Mouse (Mus musculus) forebrain, embryonic 16.5 days (tissue): ENCODE results near the gene Mss51. TPM values are rescaled to one million over a fixed set of nuclear protein-coding genes. Genes with fewer than 3 reads are reported as not detected.
A peak's percentile ranks its signal among the peaks of the same experiment; 100 is the strongest.

Experiments used
- ATAC-seq: fragments of 200-750 bp; cut with Nextera tagmentation; 2 replicates; pipeline ENCODE4 v1.8.0; 2017; ENCODE audit warnings: mild to moderate bottlenecking, moderate library complexity
- H3K27ac ChIP-seq: fragments of 300-500 bp; sonication (generic); 2 replicates; pipeline ENCODE4 v1.5.1; 2014; ENCODE audit warnings: low read length, control low read depth
- H3K27me3 ChIP-seq: fragments of 300-500 bp; sonication (generic); replicated peaks from 2 replicates; pipeline ENCODE4 v1.6.1; 2014; ENCODE audit warnings: low read length; ENCODE audit not compliant: control insufficient read depth, insufficient read depth
- H3K36me3 ChIP-seq: fragments of 300-500 bp; sonication (generic); 2 replicates; pipeline ENCODE4 v1.6.1; 2014; ENCODE audit not compliant: control insufficient read depth, insufficient read depth
- H3K4me1 ChIP-seq: fragments of 300-500 bp; sonication (generic); replicated peaks from 2 replicates; pipeline ENCODE4 v1.6.1; 2014; ENCODE audit warnings: low read length; ENCODE audit not compliant: control insufficient read depth, insufficient read depth
- H3K4me2 ChIP-seq: fragments of 300-500 bp; sonication (generic); 2 replicates; pipeline ENCODE4 v1.6.1; 2014; ENCODE audit warnings: mild to moderate bottlenecking, low read length, control low read depth
- H3K4me3 ChIP-seq: fragments of 300-500 bp; sonication (generic); replicated peaks from 2 replicates; pipeline ENCODE4 v1.5.1; 2014; ENCODE audit warnings: mild to moderate bottlenecking, low read length, control low read depth
- H3K9ac ChIP-seq: fragments of 300-500 bp; sonication (generic); replicated peaks from 2 replicates; pipeline ENCODE4 v1.6.1; 2014; ENCODE audit warnings: low read depth, low read length, control low read depth
- H3K9me3 ChIP-seq: fragments of 300-500 bp; sonication (generic); 2 replicates; pipeline ENCODE4 v1.6.1; 2016; ENCODE audit warnings: low read length; ENCODE audit not compliant: control insufficient read depth
- WGBS: fragments of 180-500 bp; shearing (Covaris S2); extraction: QIAGEN DNeasy Blood & Tissue Kit; methylation state at CpG from one replicate; pipeline ENCODE4 v1.1.7; 2014; 5-methylcytosine and 5-hydroxymethylcytosine counted together
- polyA plus RNA-seq: library from polyadenylated mRNA; unstranded; fragments of >200 nt; fragmentation: Nextera tagmentation; extraction: Ambion mirVana; gene quantifications from 2 replicates; pipeline ENCODE4 v1.2.1, GENCODE M21; 2015

Gene Mss51
- 0.47 and 0.85 TPM in 2 replicates for polyA plus RNA-seq

DNA sequence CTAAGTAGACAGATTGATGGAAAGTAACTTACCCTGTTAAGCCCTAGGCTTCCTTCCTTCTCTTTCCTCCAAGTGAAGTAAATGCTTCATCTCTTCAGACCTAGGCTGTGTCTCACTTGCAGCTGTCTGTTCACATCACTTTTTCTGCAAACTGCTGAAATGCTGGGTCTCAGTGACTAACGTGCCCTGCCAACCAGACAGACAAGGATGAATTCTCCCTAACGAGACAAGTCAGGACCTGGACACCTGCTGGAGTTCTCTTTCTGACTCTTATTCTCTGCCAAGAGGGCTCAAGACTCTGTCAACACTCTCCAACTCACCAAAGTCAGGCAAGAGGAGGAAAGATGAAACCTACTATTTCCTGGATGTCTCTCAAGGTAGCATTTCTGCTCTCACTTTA is at the start of gene Mss51:
TSS of gene Mss51 (minus strand) at position 299 of the 400 bp plus-strand sequence.
- WGBS = 46% methylated on average over 2 of the region's 2 CpGs
- no peaks in the 10 kb centered on the region for H3K27me3 ChIP-seq
- ATAC-seq = no peak

DNA sequence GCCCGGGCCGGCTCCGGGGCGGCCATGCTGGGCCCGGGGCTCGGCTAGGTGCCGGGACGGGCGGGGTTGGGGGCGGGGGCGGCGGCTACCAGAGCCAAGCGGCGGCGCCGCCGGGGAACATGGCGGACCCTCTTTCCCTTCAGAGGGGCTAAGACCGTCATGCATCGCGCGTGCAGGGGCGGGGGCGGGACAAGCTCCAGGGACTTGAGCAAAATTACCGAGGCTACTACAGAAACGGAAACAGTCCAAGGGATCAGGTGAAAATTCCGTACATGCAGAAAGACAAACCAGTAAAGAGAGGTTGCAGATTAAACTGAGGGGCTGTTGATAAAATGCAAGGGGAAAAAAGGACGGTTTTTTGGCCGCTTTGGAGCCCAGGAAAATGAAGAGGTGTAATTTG is 49.7 kb upstream of the Mss51 start, which contains the start of gene Ppp3cb:
TSS of gene Ppp3cb (minus strand) at position 159 of the 400 bp plus-strand sequence.
- H3K27ac ChIP-seq = peak within 1 kb of the TSS; percentile 94
- H3K9me3 ChIP-seq = no peaks in the 10 kb centered on the region
- no peaks in the 10 kb centered on the region for H3K27me3 ChIP-seq
- peaks cover 11% of the 10 kb centered on the region; the same call in 1 of the 2 replicates for H3K36me3 ChIP-seq
- peak within 1 kb of the TSS; percentile 96 for H3K4me3 ChIP-seq
- H3K4me2 ChIP-seq = peak within 1 kb of the TSS; percentile 63
- peaks cover 15% of the 10 kb centered on the region for H3K4me1 ChIP-seq
- peak; percentile 96 for ATAC-seq
- peak within 1 kb of the TSS; percentile 91 for H3K9ac ChIP-seq
- 0% methylated on average over 18 of the region's 29 CpGs for WGBS

More for the DNA sequence above, at the start of gene Mss51:
- no peak within 1 kb of the TSS for H3K27ac ChIP-seq
- H3K4me3 ChIP-seq = no peak within 1 kb of the TSS
- no peaks in the 10 kb centered on the region for H3K9me3 ChIP-seq
- H3K9ac ChIP-seq = no peak within 1 kb of the TSS
- H3K36me3 ChIP-seq = peaks cover 18% of the 10 kb centered on the region
- no peaks in the 10 kb centered on the region for H3K4me1 ChIP-seq
- H3K4me2 ChIP-seq = no peak within 1 kb of the TSS

DNA sequence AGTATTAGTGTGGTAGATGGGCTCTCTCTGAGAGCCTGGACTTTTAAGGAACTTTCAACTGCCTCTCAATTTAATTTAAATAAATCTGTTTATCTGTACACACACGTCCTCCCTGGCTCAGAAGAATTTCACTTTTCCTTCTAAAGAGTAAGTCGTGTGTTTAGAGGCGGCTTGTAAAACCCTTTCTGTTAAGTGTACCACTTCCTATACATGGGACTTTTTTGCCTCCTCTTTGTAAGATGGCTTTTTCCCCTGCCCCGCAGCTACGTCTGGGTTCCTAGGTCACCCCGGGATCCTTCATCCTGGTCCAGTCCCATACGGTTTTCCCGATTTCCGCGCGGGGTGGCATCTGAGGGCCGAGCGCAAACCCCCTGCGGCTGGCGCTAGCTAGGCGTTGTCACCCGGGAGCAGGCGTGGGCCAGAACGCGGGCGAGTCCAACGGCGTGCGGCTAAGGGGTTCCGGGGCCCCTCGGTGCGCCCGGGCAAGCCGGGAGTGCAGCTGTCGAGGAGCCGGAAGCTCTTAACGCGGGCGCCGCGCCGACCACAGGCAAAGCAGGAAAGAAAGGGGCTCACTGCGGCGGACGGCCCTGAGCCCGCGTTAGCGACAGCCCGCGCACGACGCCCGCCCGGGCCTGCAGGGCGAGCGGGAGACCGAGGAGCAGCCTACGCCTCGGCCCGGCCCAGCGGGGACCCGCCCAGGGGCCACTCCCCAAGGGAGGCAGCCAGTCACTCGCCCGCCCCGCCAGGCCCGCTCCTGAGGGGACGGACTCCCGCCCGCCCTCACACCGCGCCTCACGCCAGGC is 49.0 kb upstream of the Mss51 start:
- ATAC-seq = peak; percentile 95

DNA sequence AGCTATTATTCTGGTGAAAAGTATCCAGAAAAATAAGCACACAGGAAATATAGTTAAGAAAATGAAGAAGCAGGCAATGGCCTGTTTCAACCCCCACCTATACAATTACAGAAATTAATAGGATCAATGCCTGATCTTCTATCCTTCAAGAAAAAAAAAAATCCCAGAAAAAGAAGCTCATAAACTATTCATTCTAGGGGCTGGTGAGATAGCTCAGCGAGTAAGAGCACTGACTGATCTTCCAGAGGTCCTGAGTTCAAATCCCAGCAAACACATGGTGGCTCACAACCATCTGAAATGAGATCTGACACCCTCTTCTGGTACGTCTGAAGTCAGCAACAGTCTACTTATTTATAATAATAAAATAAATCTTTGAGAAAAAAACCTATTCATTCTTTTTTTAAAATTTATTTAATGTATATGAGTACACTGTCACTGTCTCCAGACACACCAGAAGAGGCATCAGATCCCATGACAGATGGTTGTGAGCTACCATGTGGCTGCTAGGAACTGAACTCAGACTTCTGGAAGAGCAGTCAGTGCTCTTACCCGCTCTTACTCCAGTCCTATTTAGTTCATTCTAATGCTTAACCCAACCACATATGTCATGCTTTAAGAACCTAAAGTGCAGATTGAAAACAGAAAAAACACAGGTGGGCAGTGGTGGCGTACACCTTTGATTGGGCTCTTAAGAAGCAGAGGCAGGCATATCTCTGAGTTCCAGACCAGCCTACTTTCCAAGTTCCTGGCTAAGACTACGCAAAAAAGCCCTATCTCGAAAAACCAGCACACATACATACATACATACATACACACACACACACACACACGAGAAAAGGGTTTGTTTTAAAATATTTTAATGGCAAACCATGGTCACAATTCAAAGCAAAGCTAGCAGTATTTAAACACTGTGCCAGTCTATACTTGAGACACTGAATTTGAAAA is 48.0 kb upstream of the Mss51 start:
- H3K9ac ChIP-seq = no peak overlapping the region
- H3K27ac ChIP-seq = no peak overlapping the region
- WGBS = 73% methylated on average over 7 of the region's 7 CpGs
- H3K4me1 ChIP-seq = peaks cover 15% of the 10 kb centered on the region
- H3K4me3 ChIP-seq = peak overlapping the region; percentile 25
- H3K9me3 ChIP-seq = no peaks in the 10 kb centered on the region
- no peak for ATAC-seq
- H3K27me3 ChIP-seq = no peaks in the 10 kb centered on the region
- peaks cover 4% of the 10 kb centered on the region; the same call in 1 of the 2 replicates for H3K36me3 ChIP-seq
- H3K4me2 ChIP-seq = peak overlapping the region; percentile 51

More for the DNA sequence above, 49.0 kb upstream of the Mss51 start:
- Histone ChIP-seq H3K9ac (peak overlapping the region; percentile 91), H3K27me3 (no peaks in the 10 kb centered on the region), H3K4me2 (peak overlapping the region; percentile 63), H3K4me1 (peaks cover 15% of the 10 kb centered on the region), H3K27ac (peak overlapping the region; percentile 94), H3K4me3 (peak overlapping the region; percentile 96), H3K36me3 (peaks cover 8% of the 10 kb centered on the region; the same call in 1 of the 2 replicates), H3K9me3 (no peaks in the 10 kb centered on the region)
- WGBS = under 1% methylated on average over 48 of the region's 67 CpGs

DNA sequence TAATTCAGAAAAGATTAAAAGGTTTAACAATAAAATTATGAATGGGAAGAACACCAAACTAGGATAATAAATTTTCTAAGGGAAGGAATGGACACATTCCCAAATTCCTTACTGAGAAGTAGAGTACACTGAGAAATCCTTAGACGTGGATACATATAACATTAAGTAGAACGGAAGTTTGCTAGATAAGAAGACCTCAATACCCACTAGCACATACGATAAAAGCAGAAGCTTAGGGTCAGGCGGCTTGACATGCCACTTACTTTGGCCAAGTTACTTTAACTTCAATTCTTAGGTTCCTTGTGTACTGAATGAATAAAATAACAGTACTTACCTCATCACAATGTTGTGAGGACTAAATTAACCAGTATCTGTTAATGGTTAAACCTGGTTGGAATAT is 32.9 kb upstream of the Mss51 start:
- H3K9ac ChIP-seq = no peak overlapping the region
- 92% methylated on average over 4 of the region's 4 CpGs for WGBS
- no peak for ATAC-seq

DNA sequence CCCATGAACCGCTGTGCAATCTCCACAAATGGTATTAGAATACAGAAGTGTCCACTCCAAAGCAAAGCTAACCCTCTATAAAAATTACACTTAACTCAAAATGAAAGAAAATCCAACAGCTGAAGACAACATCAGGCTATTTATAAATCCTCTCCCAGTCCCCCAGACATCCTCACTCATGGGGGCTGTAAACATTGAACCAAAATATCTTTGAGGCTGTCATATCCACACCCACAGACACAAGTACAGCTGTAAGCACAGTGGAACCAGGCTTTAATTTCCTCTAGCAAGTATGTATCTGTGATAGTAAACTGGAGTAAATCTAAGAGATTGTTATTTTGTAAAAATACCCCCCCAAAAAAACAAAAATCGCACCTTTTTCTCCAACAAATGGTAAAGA is 23.5 kb upstream of the Mss51 start:
- Histone ChIP-seq H3K9me3 (no peaks in the 10 kb centered on the region), H3K4me2 (no peak overlapping the region), H3K27me3 (no peaks in the 10 kb centered on the region), H3K9ac (no peak overlapping the region), H3K36me3 (peaks cover 2% of the 10 kb centered on the region), H3K27ac (no peak overlapping the region), H3K4me1 (no peaks in the 10 kb centered on the region), H3K4me3 (no peak overlapping the region)
- no peak for ATAC-seq
- 96% methylated on average over 2 of the region's 2 CpGs for WGBS

More for the DNA sequence above, 32.9 kb upstream of the Mss51 start:
- Histone ChIP-seq H3K27me3 (no peaks in the 10 kb centered on the region), H3K9me3 (no peaks in the 10 kb centered on the region), H3K4me2 (no peak overlapping the region), H3K4me1 (no peaks in the 10 kb centered on the region), H3K4me3 (no peak overlapping the region), H3K27ac (no peak overlapping the region), H3K36me3 (no peaks in the 10 kb centered on the region; the same call in 1 of the 2 replicates)

DNA sequence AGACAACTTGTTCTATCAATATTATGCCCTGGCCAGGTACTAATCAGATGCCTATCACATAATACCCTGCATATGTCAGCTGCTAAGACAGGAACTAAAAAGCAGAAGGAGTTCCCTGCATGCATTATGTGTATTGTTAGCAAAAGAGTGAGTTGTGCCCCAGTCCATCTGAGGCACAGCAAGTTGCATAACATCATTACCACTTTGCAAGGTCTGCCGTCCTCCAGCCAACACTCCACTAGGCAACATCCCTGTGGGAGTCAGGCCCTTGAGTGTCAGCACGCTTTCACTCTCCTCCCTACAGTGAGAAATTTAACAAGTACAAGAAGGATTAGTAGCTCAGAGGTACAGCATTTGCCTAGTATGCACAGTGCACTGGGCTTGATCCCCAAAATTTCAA is 11.7 kb upstream of the Mss51 start:
- no peaks in the 10 kb centered on the region for H3K27me3 ChIP-seq
- H3K9me3 ChIP-seq = no peaks in the 10 kb centered on the region
- ATAC-seq = no peak
- no peak overlapping the region for H3K4me2 ChIP-seq
- 72% methylated on average over 2 of the region's 2 CpGs for WGBS
- H3K4me3 ChIP-seq = no peak overlapping the region
- no peaks in the 10 kb centered on the region for H3K36me3 ChIP-seq
- no peaks in the 10 kb centered on the region for H3K4me1 ChIP-seq
- no peak overlapping the region for H3K9ac ChIP-seq
- H3K27ac ChIP-seq = no peak overlapping the region

DNA sequence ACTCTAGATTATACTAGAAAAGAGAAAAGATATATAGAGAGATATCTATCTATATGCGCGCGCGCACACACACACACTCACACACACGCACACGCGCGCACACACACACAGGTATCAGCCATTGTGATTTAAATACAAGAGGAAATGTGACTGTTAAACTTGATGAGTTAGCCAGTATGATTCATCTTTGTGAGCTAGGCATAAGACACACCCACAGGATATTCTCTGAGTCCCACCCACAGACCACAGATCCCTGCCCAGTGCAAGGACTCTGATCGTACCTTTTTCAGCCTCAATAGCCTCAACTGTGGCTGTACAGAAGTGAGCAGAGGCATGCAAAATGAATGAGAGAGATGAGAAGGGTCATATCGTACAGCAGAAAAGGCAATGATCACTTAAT is 6.3 kb upstream of the Mss51 start:
- Histone ChIP-seq H3K27ac (no peak overlapping the region), H3K9me3 (no peaks in the 10 kb centered on the region), H3K4me1 (no peaks in the 10 kb centered on the region), H3K36me3 (peaks cover 7% of the 10 kb centered on the region), H3K4me3 (no peak overlapping the region), H3K4me2 (no peak overlapping the region), H3K27me3 (no peaks in the 10 kb centered on the region), H3K9ac (no peak overlapping the region)
- no peak for ATAC-seq
- WGBS = 94% methylated on average over 10 of the region's 10 CpGs

DNA sequence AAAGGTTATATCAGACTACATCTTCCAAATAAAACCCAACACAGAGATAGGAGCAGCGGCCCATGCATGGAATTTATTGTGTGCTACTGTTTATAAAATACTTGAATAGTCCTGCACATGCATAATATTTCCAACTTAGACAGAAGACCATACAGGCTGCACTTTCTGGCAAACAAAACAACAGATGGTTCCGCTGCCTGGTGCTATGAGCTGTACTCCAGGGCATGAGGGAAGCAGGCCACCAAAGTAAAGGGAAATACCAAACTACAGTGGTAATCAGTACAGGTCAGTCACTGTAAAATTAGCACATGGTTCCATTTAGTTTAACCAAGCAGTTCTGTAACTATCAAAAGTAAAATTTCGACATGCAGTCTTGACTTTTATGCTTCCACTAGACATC is 3.3 kb upstream of the Mss51 start:
- Histone ChIP-seq H3K4me2 (no peak overlapping the region), H3K4me1 (no peaks in the 10 kb centered on the region), H3K27me3 (no peaks in the 10 kb centered on the region), H3K9ac (no peak overlapping the region), H3K36me3 (peaks cover 22% of the 10 kb centered on the region), H3K9me3 (no peaks in the 10 kb centered on the region), H3K27ac (no peak overlapping the region), H3K4me3 (no peak overlapping the region)
- ATAC-seq = no peak
- 86% methylated on average over 3 of the region's 3 CpGs for WGBS
